Mouse (Mus musculus) lung, adult 2 months (tissue): ENCODE results near the gene Sgsh.

Source experiments
- CTCF ChIP-seq: fragments of 200-500 bp; IDR thresholded peaks from 2 replicates; pipeline ENCODE4 v1.5.1; 2011; ENCODE audit warnings: mild to moderate bottlenecking, low read length, control low read depth; ENCODE audit not compliant: insufficient read depth
- POLR2A ChIP-seq: fragments of 200-500 bp; IDR thresholded peaks from 2 replicates; pipeline ENCODE4 v1.6.1; 2011; ENCODE audit warnings: low read depth, mild to moderate bottlenecking, control low read depth, low read length, borderline replicate concordance; ENCODE audit errors: extremely low read depth

DNA sequence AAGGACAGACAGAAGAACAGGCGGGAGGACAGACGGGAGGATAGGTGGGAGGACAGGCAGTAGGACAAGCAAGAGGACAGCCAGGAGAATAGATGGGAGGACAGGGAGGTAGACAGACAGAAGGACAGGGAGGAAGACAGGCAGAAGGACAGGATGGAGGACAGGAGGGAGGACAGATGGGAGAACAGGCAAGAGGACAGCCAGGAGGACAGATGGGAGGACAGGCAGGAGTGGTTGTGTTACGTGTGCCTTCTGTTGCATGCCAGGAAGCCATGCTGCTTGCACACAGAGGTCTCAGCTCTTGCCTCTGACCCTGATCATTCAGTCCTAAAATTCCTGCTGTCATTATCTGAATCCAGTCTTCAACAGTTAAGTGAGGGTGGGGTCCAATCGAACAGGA lies 1.4 kb downstream of the Sgsh start:
- TF ChIP-seq CTCF (no peak), POLR2A (no peak)
